Comparison of ENCODE assay signal across 24 mouse cellular contexts in the genomic region with DNA sequence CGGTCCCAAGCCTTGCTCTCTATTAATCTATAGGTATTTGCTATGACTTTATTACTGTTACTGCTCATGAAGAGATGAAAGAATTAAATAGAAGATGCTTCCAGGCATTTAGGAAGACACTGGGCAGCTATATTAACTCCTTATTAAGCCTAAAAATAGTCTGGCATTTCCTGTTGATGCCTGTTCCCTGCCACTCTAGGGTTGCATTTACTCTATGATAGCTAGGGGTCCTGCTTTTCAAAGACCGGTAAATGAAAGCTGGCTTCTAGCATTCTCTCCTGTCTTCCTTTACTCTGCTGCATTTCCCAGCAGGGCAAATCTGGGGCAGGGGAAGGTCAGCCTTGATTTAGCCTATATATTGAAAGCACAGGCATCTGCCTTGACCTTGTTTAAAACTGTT. TPM values are rescaled to one million over a fixed set of nuclear protein-coding genes. Genes with fewer than 3 reads are reported as not detected.
DNase-seq lines count a peak whose midpoint lies in the region; ATAC-seq and TF ChIP-seq lines count a peak whose summit lies in the region.
"Had no signal": no experiment of that assay in that cellular context is flagged by ENCODE, and none has a peak within 500 bp of the region (broad histone marks: within the 10 kb centered on the region; RNA-seq: fewer than 3 reads in every experiment).

No protein-coding gene starts in this region.

- ATAC-seq in forebrain, embryonic 11.5 days (replicated peaks; ENCODE audit: low FRiP score) = no peak
- no peak for ATAC-seq in forebrain, embryonic 14.5 days
- ATAC-seq in midbrain, embryonic 15.5 days (replicated peaks) = no peak
- ATAC-seq: activated CD4-positive, CD25-positive, alpha-beta regulatory T cell, adult 4 months had no signal

- no peak for TF ChIP-seq CTCF in cortical plate, adult 2 months (IDR thresholded peaks at IDR 0.05; ENCODE audit: extremely low read depth, insufficient read depth, low read length)

- peaks cover 88% of the 10 kb centered on the region for H3K27me3 ChIP-seq in forebrain, embryonic 11.5 days (ENCODE audit: control insufficient read depth, insufficient read depth, low read length)
- peaks cover 100% of the 10 kb centered on the region for H3K27me3 ChIP-seq in forebrain, embryonic 10.5 days (ENCODE audit: poor library complexity, severe bottlenecking)
- H3K27me3 ChIP-seq in forebrain, embryonic 14.5 days (replicated peaks; ENCODE audit: control insufficient read depth, insufficient read depth, low read length) = peaks cover 59% of the 10 kb centered on the region
- peaks cover 79% of the 10 kb centered on the region for H3K27me3 ChIP-seq in midbrain, embryonic 15.5 days (replicated peaks)

- peak overlapping the region; percentile 12 for H3K4me2 ChIP-seq in forebrain, embryonic 11.5 days (ENCODE audit: low read depth, low read length, severe bottlenecking)
- H3K4me2 ChIP-seq in forebrain, embryonic 14.5 days (ENCODE audit: low read length) = peak overlapping the region; percentile 65
- 0 out of 2 replicates have a peak overlapping the region, but pooled peaks have one; percentile 13 for H3K4me2 ChIP-seq in midbrain, embryonic 15.5 days
- H3K4me2 ChIP-seq: embryonic facial prominence, embryonic 13.5 days; limb, embryonic 15.5 days; liver, embryonic 15.5 days; midbrain, embryonic 12.5 days had no signal

- no peaks in the 10 kb centered on the region for H3K36me3 ChIP-seq in forebrain, embryonic 11.5 days (ENCODE audit: control insufficient read depth, insufficient read depth, low read length)
- H3K36me3 ChIP-seq in forebrain, embryonic 10.5 days (replicated peaks) = no peaks in the 10 kb centered on the region
- H3K36me3 ChIP-seq in forebrain, embryonic 14.5 days (ENCODE audit: control insufficient read depth, insufficient read depth, low read length) = no peaks in the 10 kb centered on the region
- H3K36me3 ChIP-seq in midbrain, embryonic 15.5 days (replicated peaks) = no peaks in the 10 kb centered on the region
- H3K36me3 ChIP-seq: embryonic facial prominence, embryonic 13.5 days; G1E; hindbrain, embryonic 10.5 days; limb, embryonic 15.5 days; liver, embryonic 15.5 days; midbrain, embryonic 12.5 days had no signal

- H3K4me1 ChIP-seq in forebrain, embryonic 11.5 days (replicated peaks; ENCODE audit: control insufficient read depth, insufficient read depth, low read length) = 0 out of 2 replicates have a peak, but pooled peaks cover 6% of the 10 kb centered on the region
- peaks cover 41% of the 10 kb centered on the region for H3K4me1 ChIP-seq in forebrain, embryonic 10.5 days
- no peaks in the 10 kb centered on the region for H3K4me1 ChIP-seq in cortical plate, adult 2 months (ENCODE audit: control insufficient read depth, insufficient read depth, low read length)
- H3K4me1 ChIP-seq in forebrain, embryonic 14.5 days (ENCODE audit: control insufficient read depth, insufficient read depth, low read length) = no peaks in the 10 kb centered on the region; the same call in 1 of the 2 replicates
- peaks cover 15% of the 10 kb centered on the region for H3K4me1 ChIP-seq in midbrain, embryonic 15.5 days

- H3K9me3 ChIP-seq in forebrain, embryonic 11.5 days (ENCODE audit: control insufficient read depth, low read length) = no peaks in the 10 kb centered on the region
- no peaks in the 10 kb centered on the region for H3K9me3 ChIP-seq in forebrain, embryonic 10.5 days
- H3K9me3 ChIP-seq in forebrain, embryonic 14.5 days (replicated peaks; ENCODE audit: control insufficient read depth, low read length) = no peaks in the 10 kb centered on the region
- H3K9me3 ChIP-seq in midbrain, embryonic 15.5 days = no peaks in the 10 kb centered on the region
- H3K9me3 ChIP-seq: embryonic facial prominence, embryonic 13.5 days; G1E; hindbrain, embryonic 10.5 days; limb, embryonic 15.5 days; liver, embryonic 15.5 days; midbrain, embryonic 12.5 days had no signal

- peak overlapping the region; percentile 24 for H3K4me3 ChIP-seq in forebrain, embryonic 11.5 days (ENCODE audit: low read depth, low read length)
- no peak overlapping the region for H3K4me3 ChIP-seq in forebrain, embryonic 10.5 days
- 0 out of 2 replicates have a peak overlapping the region, but pooled peaks have one; percentile 11 for H3K4me3 ChIP-seq in cortical plate, adult 2 months (ENCODE audit: insufficient read depth, low read length)
- H3K4me3 ChIP-seq in forebrain, embryonic 14.5 days (ENCODE audit: low read depth, low read length) = peak overlapping the region; percentile 38
- peak overlapping the region; percentile 0; the same call in 1 of the 2 replicates for H3K4me3 ChIP-seq in midbrain, embryonic 15.5 days
- H3K4me3 ChIP-seq: embryonic facial prominence, embryonic 13.5 days; hindbrain, embryonic 10.5 days; limb, embryonic 15.5 days; liver, embryonic 15.5 days; midbrain, embryonic 12.5 days had no signal

- H3K27ac ChIP-seq in forebrain, embryonic 11.5 days (ENCODE audit: low read depth, low read length) = peak overlapping the region; percentile 1; the same call in 1 of the 2 replicates
- no peak overlapping the region for H3K27ac ChIP-seq in forebrain, embryonic 10.5 days
- H3K27ac ChIP-seq in cortical plate, adult 2 months (ENCODE audit: insufficient read depth, low read length) = no peak overlapping the region
- peak overlapping the region; percentile 97 for H3K27ac ChIP-seq in forebrain, embryonic 14.5 days (ENCODE audit: low read depth, low read length)
- no peak overlapping the region for H3K27ac ChIP-seq in midbrain, embryonic 15.5 days
- H3K27ac ChIP-seq: embryonic facial prominence, embryonic 13.5 days; hindbrain, embryonic 10.5 days; limb, embryonic 15.5 days; liver, embryonic 15.5 days; macrophage; midbrain, embryonic 12.5 days had no signal

- WGBS in forebrain, embryonic 11.5 days = 14% methylated on average over 2 of the region's 2 CpGs
- 12% methylated on average over 2 of the region's 2 CpGs for WGBS in forebrain, embryonic 10.5 days
- WGBS in forebrain, embryonic 14.5 days = 13% methylated on average over 2 of the region's 2 CpGs
- WGBS in midbrain, embryonic 15.5 days = 8% methylated on average over 2 of the region's 2 CpGs

- no peak for DNase-seq in forebrain, embryonic 11.5 days (ENCODE audit: low spot score)
- DNase-seq in forebrain, embryonic 10.5 days (ENCODE audit: extremely low spot score, low spot score) = no peak
- no peak for DNase-seq in forebrain, embryonic 14.5 days (ENCODE audit: low spot score)
- no peak for DNase-seq in layer of hippocampus, postnatal 14 days (ENCODE audit: low spot score in 2 of 2)
- no peak for DNase-seq in testis, postnatal 14 days (ENCODE audit: low spot score)
- no peak for DNase-seq in layer of hippocampus, adult 18-20 months (ENCODE audit: low spot score in 2 of 2)
- DNase-seq: adrenal gland, postnatal 10 days; cerebellum, adult 11 months; cerebellum, postnatal 14 days; kidney, postnatal 36 days had no signal

- no peak for TF ChIP-seq POLR2A in cortical plate, adult 2 months (IDR thresholded peaks at IDR 0.05; ENCODE audit: extremely low read depth, insufficient read depth, low read length)

- H3K9ac ChIP-seq in forebrain, embryonic 11.5 days (ENCODE audit: low read length) = peak overlapping the region; percentile 3; the same call in 1 of the 2 replicates
- peak overlapping the region; percentile 74 for H3K9ac ChIP-seq in forebrain, embryonic 14.5 days (ENCODE audit: low read length)
- H3K9ac ChIP-seq in midbrain, embryonic 15.5 days = no peak overlapping the region
- H3K9ac ChIP-seq: embryonic facial prominence, embryonic 13.5 days; limb, embryonic 15.5 days; liver, embryonic 15.5 days; midbrain, embryonic 12.5 days had no signal

RNA-seq across cellular contexts. Expression of a gene that starts 5.4 kb away (rescaled TPM):
- polyA plus RNA-seq in forebrain, embryonic 11.5 days (2014; fragmentation: Nextera tagmentation; extraction: Ambion mirVana) = 4.5 and 7.3 TPM in 2 replicates
- 0.95 and 1.1 TPM in 2 replicates for polyA plus RNA-seq in forebrain, embryonic 10.5 days (2016; fragmentation: Nextera tagmentation; extraction: Ambion mirVana)
- 7.2 and 7.7 TPM in 2 replicates for polyA plus RNA-seq in cortical plate, adult 2 months (2012; rRNA removed)
- polyA plus RNA-seq in forebrain, embryonic 14.5 days (2014; fragmentation: Nextera tagmentation; extraction: Ambion mirVana) = 4.4 and 5.8 TPM in 2 replicates
- polyA plus RNA-seq in midbrain, embryonic 15.5 days (2015; fragmentation: Nextera tagmentation; extraction: Ambion mirVana) = 2.4 and 3.6 TPM in 2 replicates
- total RNA-seq in layer of hippocampus, postnatal 14 days (2021) = 10 to 100 TPM in 1 of 2 experiments, 1 to 10 TPM in 1; 8.3 to 10.1 TPM
- total RNA-seq in layer of hippocampus, adult 18-20 months (2021) = 1 to 10 TPM; 7.5 to 9.1 TPM
- total RNA-seq: gastrocnemius, postnatal 4 days had no signal
- polyA plus RNA-seq: activated CD4-positive, CD25-positive, alpha-beta regulatory T cell, adult 4 months; G1E; heart, embryonic 16.5 days; kidney, embryonic 14.5 days; liver, embryonic 15.5 days; lung, embryonic 16.5 days; macrophage had no signal

RNA-seq across cellular contexts. Expression of a gene that starts 24.1 kb away (rescaled TPM):
- 45.5 and 47.7 TPM in 2 replicates for polyA plus RNA-seq in forebrain, embryonic 11.5 days (2014; fragmentation: Nextera tagmentation; extraction: Ambion mirVana)
- polyA plus RNA-seq in forebrain, embryonic 10.5 days (2016; fragmentation: Nextera tagmentation; extraction: Ambion mirVana) = 17.5 and 18.5 TPM in 2 replicates
- polyA plus RNA-seq in cortical plate, adult 2 months (2012; rRNA removed) = 2.4 and 2.7 TPM in 2 replicates
- 55.7 and 77.2 TPM in 2 replicates for polyA plus RNA-seq in forebrain, embryonic 14.5 days (2014; fragmentation: Nextera tagmentation; extraction: Ambion mirVana)
- polyA plus RNA-seq in midbrain, embryonic 15.5 days (2015; fragmentation: Nextera tagmentation; extraction: Ambion mirVana) = 14.8 and 19.0 TPM in 2 replicates
- total RNA-seq in layer of hippocampus, postnatal 14 days (2021) = 1 to 10 TPM; 4.7 to 6.1 TPM
- total RNA-seq in layer of hippocampus, adult 18-20 months (2021) = 1 to 10 TPM; 6.1 TPM
- total RNA-seq: G1E had no signal
- polyA plus RNA-seq: activated CD4-positive, CD25-positive, alpha-beta regulatory T cell, adult 4 months; G1E; liver, embryonic 15.5 days; macrophage had no signal

Comparison
In these comparisons a context has a peak if more than half of its experiments do, and no peak if none do; other contexts are left out.
1. H3K27ac ChIP-seq: peak in forebrain, embryonic 11.5 days (single experiment) and forebrain, embryonic 14.5 days (single experiment); none in forebrain, embryonic 10.5 days (single experiment), cortical plate, adult 2 months (single experiment) and midbrain, embryonic 15.5 days (single experiment).
2. H3K4me2 ChIP-seq: peak in every context shown above with its lines; median percentile 65 in forebrain, embryonic 14.5 days; 13 in midbrain, embryonic 15.5 days; 12 in forebrain, embryonic 11.5 days.